Mouse (Mus musculus) adrenal gland, adult (tissue): ENCODE results near the gene Gtpbp6.
A peak's percentile ranks its signal among the peaks of the same experiment; 100 is the strongest.
"Not testable (repeated sequence)": the region's sequence is repeated elsewhere in the genome, so short reads cannot be mapped to it uniquely, and the experiment has no call there.

Source experiments
- DNase-seq, 2 experiments: peaks; one replicate each; pipeline ENCODE4 v3.0.0; 2022 to 2023; ENCODE audit warnings: low spot score in 1 of 2; ENCODE audit not compliant: inconsistent age in 2 of 2

Gene Gtpbp6

GRCm38 (mm10) chr5:110100921-110101631 is 6.9 kb downstream of the Gtpbp6 start:
- peak; percentile 42 to 63 for DNase-seq

GRCm38 (mm10) chr5:110099656-110100580 is 8.1 kb downstream of the Gtpbp6 start, which contains the start of gene Plcxd1:
TSS of gene Plcxd1 (plus strand) at chr5:110099969.
- DNase-seq, result peak; percentile 16 to 35

- no peak for DNase-seq
Measured at GRCm38 (mm10) chr5:110098991-110099477, 9.0 kb downstream of the Gtpbp6 start.

GRCm38 (mm10) chr5:110094847-110095213 is 13.2 kb downstream of the Gtpbp6 start:
- no peak for DNase-seq

GRCm38 (mm10) chr5:110094030-110094846 is 13.8 kb downstream of the Gtpbp6 start, which contains the start of gene Gm35315:
TSS of gene Gm35315 (minus strand) at chr5:110094420.
- DNase-seq, result peak; percentile 90 to 96

GRCm38 (mm10) chr5:110091546-110091945 is 16.5 kb downstream of the Gtpbp6 start:
- DNase-seq, result no peak

- DNase-seq, result no peak
Measured at GRCm38 (mm10) chr5:110086161-110086866, 21.7 kb downstream of the Gtpbp6 start.

GRCm38 (mm10) chr5:110082961-110083360 is 25.0 kb downstream of the Gtpbp6 start:
- DNase-seq, result no peak

GRCm38 (mm10) chr5:110072413-110072812 is 35.6 kb downstream of the Gtpbp6 start, which contains the start of gene Gm17655:
TSS of gene Gm17655 (minus strand) at chr5:110072513.
- DNase-seq, result not testable (repeated sequence)

- DNase-seq, result peak; percentile 89 to 97
Measured at GRCm38 (mm10) chr5:110057637-110058408, 50.2 kb downstream of the Gtpbp6 start.
